Mouse (Mus musculus) liver, adult 2 months (tissue): ENCODE results near the gene Npff.

Experiments used
- CTCF ChIP-seq: fragments of 200-500 bp; IDR thresholded peaks from 2 replicates; pipeline ENCODE4 v1.5.1; 2011; ENCODE audit warnings: low read depth, low read length, control low read depth
- POLR2A ChIP-seq: fragments of 200-500 bp; IDR thresholded peaks from 2 replicates; pipeline ENCODE4 v1.6.1; 2011; ENCODE audit warnings: low read length, control low read depth; ENCODE audit not compliant: insufficient read depth; ENCODE audit errors: extremely low read depth

GRCm38 (mm10) chr15:102546246-102546645, 21.5 kb upstream of the Npff start:
- no peak for TF ChIP-seq CTCF
- no peak for TF ChIP-seq POLR2A
